Mouse (Mus musculus): Measurements from ENCODE around the gene Pdzrn3. TPM values are rescaled to one million over a fixed set of nuclear protein-coding genes. Genes with fewer than 3 reads are reported as not detected.

Pdzrn3 gene
- 25.6 and 27.3 TPM in 2 replicates for polyA plus RNA-seq (2014; fragmentation: Nextera tagmentation; extraction: Ambion mirVana)

DNA sequence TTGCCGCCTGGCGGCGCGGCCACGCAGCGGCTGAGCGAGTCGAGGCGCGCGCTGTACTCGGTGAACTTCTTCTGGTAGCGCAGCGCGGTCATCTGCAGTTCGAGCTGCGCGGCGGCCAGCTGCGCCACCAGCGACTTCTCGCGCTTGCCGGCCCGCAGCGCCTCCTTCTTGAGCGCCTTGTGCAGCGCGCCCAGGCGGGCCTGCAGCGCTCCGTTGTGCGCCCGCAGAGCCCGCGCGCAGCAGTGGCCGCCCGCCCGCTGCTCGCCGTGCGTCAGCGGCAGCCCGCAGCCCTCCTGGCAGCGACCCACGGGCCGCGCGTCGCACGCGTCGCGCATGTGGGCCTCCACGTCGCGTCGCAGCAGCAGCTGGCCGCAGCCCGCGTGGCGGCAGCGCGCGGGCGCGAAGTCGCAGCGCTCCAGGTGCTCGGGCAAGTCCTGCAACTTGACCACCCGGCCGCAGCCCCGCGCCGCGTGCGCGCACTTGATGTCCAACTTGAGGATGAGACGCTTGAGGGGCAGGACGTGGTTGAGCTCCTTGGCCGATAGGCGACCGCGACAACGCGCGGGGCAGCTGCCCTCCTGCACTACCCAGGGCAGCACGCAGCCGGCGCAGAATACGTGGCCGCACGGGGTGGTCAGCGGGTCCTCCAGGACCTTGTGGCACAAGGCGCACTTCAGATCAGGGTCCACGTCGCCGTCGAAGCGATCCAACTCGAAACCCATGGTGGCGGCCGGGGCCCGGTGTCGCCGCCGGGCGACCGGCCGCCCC is at the start of gene Pdzrn3:
Pdzrn3 (minus strand) TSS at position 731 of the 768 bp plus-strand sequence.
- Histone ChIP-seq H3K36me3 (ENCODE audit: control insufficient read depth, insufficient read depth, low read length) (no peaks in the 10 kb centered on the region), H3K9me3 (ENCODE audit: control insufficient read depth, low read length) (no peaks in the 10 kb centered on the region), H3K4me3 (ENCODE audit: low read depth, low read length) (peak within 1 kb of the TSS; percentile 62), H3K9ac (ENCODE audit: low read length) (peak within 1 kb of the TSS; percentile 79), H3K27me3 (ENCODE audit: control insufficient read depth, insufficient read depth, low read length) (no peaks in the 10 kb centered on the region), H3K27ac (ENCODE audit: low read depth, low read length) (peak within 1 kb of the TSS; percentile 82), H3K4me2 (ENCODE audit: low read depth) (peak within 1 kb of the TSS; percentile 91), H3K4me1 (ENCODE audit: control insufficient read depth, insufficient read depth, low read length) (peaks cover 18% of the 10 kb centered on the region)
- DNase-seq (ENCODE audit: low spot score) (peak; percentile 84), ATAC-seq (ENCODE audit: insufficient read depth, low FRiP score, low TSS enrichment) (peak; percentile 73)
- WGBS: under 1% methylated on average over 83 of the region's 111 CpGs

DNA sequence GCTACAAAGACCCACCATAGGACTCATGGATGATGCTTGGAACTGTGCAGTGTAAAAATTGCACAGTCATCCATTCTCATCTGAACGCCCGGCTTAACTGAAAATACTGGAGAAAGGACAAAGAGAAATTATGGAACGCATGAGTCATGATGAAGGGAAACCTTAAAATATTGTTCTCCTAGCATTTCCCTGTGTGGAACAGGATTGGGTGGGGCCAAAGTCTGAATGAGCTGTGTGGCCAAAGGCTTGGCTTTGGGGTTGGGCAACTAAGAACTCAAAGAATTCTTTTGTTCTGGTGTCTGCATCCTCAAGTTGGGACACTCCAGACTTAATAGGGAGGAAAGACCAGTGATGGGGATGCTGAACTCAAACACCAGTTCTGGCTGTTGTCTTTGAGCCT is 49.6 kb upstream of the Pdzrn3 start:
- WGBS: 92% methylated on average over 3 of the region's 3 CpGs
- Histone ChIP-seq H3K27ac (ENCODE audit: low read depth, low read length) (no peak overlapping the region), H3K27me3 (ENCODE audit: control insufficient read depth, insufficient read depth, low read length) (no peaks in the 10 kb centered on the region), H3K4me2 (ENCODE audit: low read depth) (no peak overlapping the region), H3K9me3 (ENCODE audit: control insufficient read depth, low read length) (no peaks in the 10 kb centered on the region), H3K4me1 (ENCODE audit: control insufficient read depth, insufficient read depth, low read length) (no peaks in the 10 kb centered on the region), H3K4me3 (ENCODE audit: low read depth, low read length) (no peak overlapping the region), H3K9ac (ENCODE audit: low read length) (no peak overlapping the region), H3K36me3 (ENCODE audit: control insufficient read depth, insufficient read depth, low read length) (no peaks in the 10 kb centered on the region)
- no peak for ATAC-seq (ENCODE audit: insufficient read depth, low FRiP score, low TSS enrichment)
- no peak for DNase-seq (ENCODE audit: low spot score)

DNA sequence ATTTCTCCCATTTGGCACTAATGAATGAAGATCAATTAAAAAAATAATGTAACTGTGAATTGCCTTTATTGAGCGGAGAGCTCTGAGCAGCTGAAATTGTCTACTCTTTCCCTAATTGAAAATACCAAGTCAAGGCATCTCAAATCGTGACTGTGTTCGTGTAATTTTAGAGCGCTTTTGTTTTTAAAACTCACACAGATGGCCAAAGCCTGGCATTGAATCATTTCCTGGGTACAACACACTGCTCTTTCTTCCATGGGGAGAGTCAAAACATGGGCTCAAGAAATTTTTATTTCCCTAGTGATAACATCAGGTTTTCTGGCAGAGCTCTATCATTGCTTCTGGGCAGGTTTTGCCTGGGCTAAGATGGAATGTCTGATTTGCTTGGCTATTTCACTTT is 48.6 kb upstream of the Pdzrn3 start:
- Histone ChIP-seq H3K36me3 (ENCODE audit: control insufficient read depth, insufficient read depth, low read length) (no peaks in the 10 kb centered on the region), H3K4me1 (ENCODE audit: control insufficient read depth, insufficient read depth, low read length) (no peaks in the 10 kb centered on the region), H3K9me3 (ENCODE audit: control insufficient read depth, low read length) (no peaks in the 10 kb centered on the region), H3K9ac (ENCODE audit: low read length) (no peak overlapping the region), H3K27ac (ENCODE audit: low read depth, low read length) (no peak overlapping the region), H3K4me3 (ENCODE audit: low read depth, low read length) (no peak overlapping the region), H3K27me3 (ENCODE audit: control insufficient read depth, insufficient read depth, low read length) (no peaks in the 10 kb centered on the region), H3K4me2 (ENCODE audit: low read depth) (no peak overlapping the region)
- ATAC-seq (ENCODE audit: insufficient read depth, low FRiP score, low TSS enrichment) (no peak), DNase-seq (ENCODE audit: low spot score) (no peak)
- WGBS: 92% methylated on average over 4 of the region's 4 CpGs

DNA sequence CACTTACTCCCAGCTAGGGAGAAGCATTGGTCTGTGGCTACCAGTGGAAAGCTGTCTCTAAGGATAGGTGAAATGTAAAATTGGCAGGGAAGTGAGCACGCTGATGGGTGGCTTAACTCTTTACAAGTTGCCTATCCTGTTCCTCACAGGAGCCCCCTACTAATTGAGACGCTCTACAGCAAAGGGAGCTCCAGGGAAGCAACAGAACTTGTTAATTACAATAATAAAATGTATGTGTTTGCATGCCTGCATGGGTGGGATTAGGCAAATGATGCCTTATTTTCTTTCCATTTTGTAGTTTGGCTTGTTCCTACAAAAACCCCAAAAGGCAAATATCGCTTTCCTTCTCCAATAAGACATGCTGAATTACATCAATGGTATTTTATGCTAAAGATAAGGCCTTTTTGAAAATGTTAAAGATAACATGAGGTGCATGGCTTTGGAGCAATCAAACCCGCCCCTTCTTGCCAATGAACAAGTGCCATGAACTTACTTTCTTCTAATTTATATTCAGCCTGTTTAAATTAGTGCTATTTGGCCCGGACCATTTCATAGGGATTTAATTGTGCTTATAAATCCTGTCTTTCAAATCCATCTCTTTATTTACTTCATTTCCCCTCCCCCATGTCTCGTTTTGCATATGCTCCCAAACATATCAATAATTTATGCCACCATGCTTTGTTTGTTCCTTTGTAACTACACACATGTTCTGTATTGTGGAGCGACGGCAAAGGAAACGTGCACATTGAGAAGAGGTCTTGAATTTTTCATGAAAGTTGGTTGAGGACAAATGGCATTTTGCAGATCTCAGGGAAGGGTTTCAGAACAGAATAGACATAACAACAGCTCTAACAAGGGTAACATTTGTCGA is 44.6 kb upstream of the Pdzrn3 start:
- Histone ChIP-seq H3K9ac (ENCODE audit: low read length) (no peak overlapping the region), H3K4me2 (ENCODE audit: low read depth) (no peak overlapping the region), H3K36me3 (ENCODE audit: control insufficient read depth, insufficient read depth, low read length) (no peaks in the 10 kb centered on the region), H3K4me3 (ENCODE audit: low read depth, low read length) (no peak overlapping the region), H3K9me3 (ENCODE audit: control insufficient read depth, low read length) (no peaks in the 10 kb centered on the region), H3K27me3 (ENCODE audit: control insufficient read depth, insufficient read depth, low read length) (no peaks in the 10 kb centered on the region), H3K4me1 (ENCODE audit: control insufficient read depth, insufficient read depth, low read length) (no peaks in the 10 kb centered on the region), H3K27ac (ENCODE audit: low read depth, low read length) (no peak overlapping the region)
- ATAC-seq (ENCODE audit: insufficient read depth, low FRiP score, low TSS enrichment) (no peak; the same call in 1 of the 2 replicates), DNase-seq (ENCODE audit: low spot score) (no peak)
- WGBS: 53% methylated on average over 10 of the region's 10 CpGs

DNA sequence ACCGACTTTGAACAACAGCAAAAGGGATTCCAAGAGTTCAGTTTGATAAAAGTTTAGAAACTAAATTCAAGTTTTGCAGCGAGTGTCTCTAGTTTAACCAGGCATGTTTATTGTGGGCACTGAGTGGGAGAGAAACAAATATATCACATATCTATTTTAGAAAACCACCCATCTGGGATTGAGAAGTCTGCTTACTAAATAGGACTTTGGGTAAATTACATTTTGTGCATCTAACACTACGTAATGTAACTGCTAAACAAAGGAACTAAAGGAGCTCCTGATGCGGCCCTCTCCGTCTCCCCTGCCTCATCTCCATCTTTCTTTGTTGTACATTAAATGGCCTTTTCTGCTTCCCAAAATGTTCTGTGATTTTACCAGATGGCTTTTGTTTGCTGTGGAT is 40.5 kb upstream of the Pdzrn3 start:
- no peak overlapping the region for H3K9ac ChIP-seq (ENCODE audit: low read length)
- WGBS: 86% methylated on average over 5 of the region's 5 CpGs
- H3K4me2 ChIP-seq (ENCODE audit: low read depth): no peak overlapping the region
- H3K27me3 ChIP-seq (ENCODE audit: control insufficient read depth, insufficient read depth, low read length): no peaks in the 10 kb centered on the region
- H3K27ac ChIP-seq (ENCODE audit: low read depth, low read length): no peak overlapping the region
- no peaks in the 10 kb centered on the region for H3K4me1 ChIP-seq (ENCODE audit: control insufficient read depth, insufficient read depth, low read length)
- H3K9me3 ChIP-seq (ENCODE audit: control insufficient read depth, low read length): no peaks in the 10 kb centered on the region
- no peaks in the 10 kb centered on the region for H3K36me3 ChIP-seq (ENCODE audit: control insufficient read depth, insufficient read depth, low read length)
- DNase-seq (ENCODE audit: low spot score) (no peak), ATAC-seq (ENCODE audit: insufficient read depth, low FRiP score, low TSS enrichment) (no peak)
- H3K4me3 ChIP-seq (ENCODE audit: low read depth, low read length): no peak overlapping the region

DNA sequence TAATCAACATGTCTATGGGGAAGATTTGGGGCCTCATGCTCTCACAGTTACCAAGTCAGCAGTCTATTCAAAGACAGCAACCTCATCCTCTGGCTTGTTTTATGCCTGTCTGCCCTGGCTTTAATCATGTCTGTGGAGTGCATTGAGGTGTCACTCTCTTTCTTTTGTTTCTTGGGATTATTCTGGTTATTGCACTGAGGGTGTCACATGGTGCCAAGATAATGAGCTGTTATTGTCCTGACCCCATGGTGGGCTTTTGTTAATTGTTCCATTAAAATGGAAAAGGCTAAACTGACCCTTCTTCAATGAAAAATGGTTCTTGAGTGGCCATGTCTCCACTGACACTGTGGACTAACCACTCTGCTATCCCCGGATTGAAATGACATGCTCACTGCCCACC is 34.0 kb upstream of the Pdzrn3 start:
- Histone ChIP-seq H3K36me3 (ENCODE audit: control insufficient read depth, insufficient read depth, low read length) (no peaks in the 10 kb centered on the region), H3K27ac (ENCODE audit: low read depth, low read length) (no peak overlapping the region), H3K4me1 (ENCODE audit: control insufficient read depth, insufficient read depth, low read length) (no peaks in the 10 kb centered on the region), H3K9me3 (ENCODE audit: control insufficient read depth, low read length) (no peaks in the 10 kb centered on the region), H3K27me3 (ENCODE audit: control insufficient read depth, insufficient read depth, low read length) (no peaks in the 10 kb centered on the region), H3K9ac (ENCODE audit: low read length) (no peak overlapping the region), H3K4me3 (ENCODE audit: low read depth, low read length) (no peak overlapping the region), H3K4me2 (ENCODE audit: low read depth) (no peak overlapping the region)
- WGBS: 44% methylated on average over 1 of the region's 1 CpGs
- ATAC-seq (ENCODE audit: insufficient read depth, low FRiP score, low TSS enrichment) (peak; percentile 68), DNase-seq (ENCODE audit: low spot score) (no peak)

DNA sequence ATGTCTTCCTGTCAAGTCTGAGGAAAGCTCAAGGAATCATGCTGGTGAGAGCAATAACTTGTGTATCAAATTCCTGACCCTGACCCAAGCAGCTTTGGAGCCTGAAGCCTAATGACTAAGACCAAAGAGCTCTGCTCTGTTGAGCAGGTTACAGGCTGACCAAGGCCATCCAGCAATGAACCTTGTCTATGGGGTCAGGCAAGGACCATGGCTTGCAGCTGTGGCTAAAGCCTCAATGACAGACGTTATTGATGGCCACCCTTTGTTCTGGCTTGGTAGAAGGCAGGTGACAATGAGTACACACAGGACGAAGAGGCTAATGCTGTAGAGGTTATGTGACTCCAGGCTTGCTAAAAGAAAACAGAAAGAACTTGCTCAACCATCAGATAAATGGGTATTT is 33.4 kb upstream of the Pdzrn3 start:
- 10% methylated on average over 2 of the region's 2 CpGs for WGBS
- Histone ChIP-seq H3K4me3 (ENCODE audit: low read depth, low read length) (no peak overlapping the region), H3K4me1 (ENCODE audit: control insufficient read depth, insufficient read depth, low read length) (no peaks in the 10 kb centered on the region), H3K27ac (ENCODE audit: low read depth, low read length) (no peak overlapping the region), H3K9ac (ENCODE audit: low read length) (no peak overlapping the region), H3K36me3 (ENCODE audit: control insufficient read depth, insufficient read depth, low read length) (no peaks in the 10 kb centered on the region), H3K9me3 (ENCODE audit: control insufficient read depth, low read length) (no peaks in the 10 kb centered on the region), H3K27me3 (ENCODE audit: control insufficient read depth, insufficient read depth, low read length) (no peaks in the 10 kb centered on the region), H3K4me2 (ENCODE audit: low read depth) (no peak overlapping the region)
- DNase-seq (ENCODE audit: low spot score) (no peak), ATAC-seq (ENCODE audit: insufficient read depth, low FRiP score, low TSS enrichment) (no peak)

DNA sequence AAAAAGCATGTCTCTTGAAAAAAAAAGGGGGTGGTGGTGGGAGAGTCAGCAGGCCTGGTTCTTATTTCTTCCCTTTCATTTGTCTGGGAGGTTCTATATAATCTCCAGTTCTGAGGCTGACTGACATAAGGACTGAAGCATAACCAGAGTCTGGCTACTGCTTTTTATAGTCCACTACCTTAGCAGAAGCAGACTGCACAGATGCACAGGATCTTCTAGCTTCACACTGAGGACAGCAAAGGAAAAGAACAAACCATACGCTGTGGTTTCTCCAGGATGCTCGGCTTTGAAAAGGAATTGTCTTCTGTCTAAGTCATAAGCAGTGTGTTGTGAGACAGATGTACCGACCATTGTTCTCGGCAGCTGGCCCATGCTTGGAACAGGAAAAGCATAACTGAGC is 19.0 kb upstream of the Pdzrn3 start:
- no peak overlapping the region for H3K27ac ChIP-seq (ENCODE audit: low read depth, low read length)
- H3K4me3 ChIP-seq (ENCODE audit: low read depth, low read length): no peak overlapping the region
- H3K4me2 ChIP-seq (ENCODE audit: low read depth): no peak overlapping the region
- no peak for DNase-seq (ENCODE audit: low spot score)
- H3K27me3 ChIP-seq (ENCODE audit: control insufficient read depth, insufficient read depth, low read length): no peaks in the 10 kb centered on the region
- 85% methylated on average over 4 of the region's 4 CpGs for WGBS
- no peaks in the 10 kb centered on the region for H3K9me3 ChIP-seq (ENCODE audit: control insufficient read depth, low read length)
- no peak overlapping the region for H3K9ac ChIP-seq (ENCODE audit: low read length)
- ATAC-seq (ENCODE audit: insufficient read depth, low FRiP score, low TSS enrichment): no peak
- H3K4me1 ChIP-seq (ENCODE audit: control insufficient read depth, insufficient read depth, low read length): no peaks in the 10 kb centered on the region
- H3K36me3 ChIP-seq (ENCODE audit: control insufficient read depth, insufficient read depth, low read length): no peaks in the 10 kb centered on the region
